Mouse (Mus musculus) liver, adult 2 months (tissue): ENCODE results near the gene Ralgps1. TPM values are rescaled to one million over a fixed set of nuclear protein-coding genes. Genes with fewer than 3 reads are reported as not detected.

Experiments
- DNase-seq: peaks from one replicate; pipeline ENCODE4 v3.0.0-alpha.2; 2011; ENCODE audit warnings: low read depth, low spot score; ENCODE audit errors: extremely low read depth
- H3K27ac ChIP-seq: fragments of 200-500 bp; replicated peaks from 2 replicates; pipeline ENCODE4 v1.5.1; 2012; ENCODE audit warnings: low read depth, mild to moderate bottlenecking, control low read depth, inconsistent platforms, low read length; ENCODE audit not compliant: insufficient read depth
- H3K27me3 ChIP-seq: fragments of 200-500 bp; 2 replicates; pipeline ENCODE4 v1.6.1; 2012; ENCODE audit warnings: mild to moderate bottlenecking, moderate library complexity, low read length, inconsistent platforms; ENCODE audit not compliant: control insufficient read depth, insufficient read depth
- H3K36me3 ChIP-seq: fragments of 200-500 bp; 2 replicates; pipeline ENCODE4 v1.6.1; 2012; ENCODE audit warnings: low read length, inconsistent platforms; ENCODE audit not compliant: control insufficient read depth, insufficient read depth
- H3K4me1 ChIP-seq: fragments of 200-500 bp; 2 replicates; pipeline ENCODE4 v1.6.1; 2011; ENCODE audit warnings: low read length; ENCODE audit not compliant: control insufficient read depth, insufficient read depth
- H3K4me3 ChIP-seq: fragments of 200-500 bp; 2 replicates; pipeline ENCODE4 v1.5.1; 2011; ENCODE audit warnings: low read depth, mild to moderate bottlenecking, control low read depth, low read length, moderate library complexity; ENCODE audit not compliant: insufficient read depth
- H3K79me2 ChIP-seq: fragments of 200-500 bp; 2 replicates; pipeline ENCODE4 v1.6.1; 2012; ENCODE audit warnings: inconsistent platforms, mild to moderate bottlenecking, low read length, moderate library complexity; ENCODE audit not compliant: control insufficient read depth, insufficient read depth
- H3K9ac ChIP-seq: fragments of 200-500 bp; 2 replicates; pipeline ENCODE4 v1.6.1; 2012; ENCODE audit warnings: low read depth, mild to moderate bottlenecking, control low read depth, inconsistent platforms, low read length
- CTCF ChIP-seq: fragments of 200-500 bp; IDR thresholded peaks from 2 replicates; pipeline ENCODE4 v1.5.1; 2011; ENCODE audit warnings: low read depth, low read length, control low read depth
- POLR2A ChIP-seq: fragments of 200-500 bp; IDR thresholded peaks from 2 replicates; pipeline ENCODE4 v1.6.1; 2011; ENCODE audit warnings: low read length, control low read depth; ENCODE audit not compliant: insufficient read depth; ENCODE audit errors: extremely low read depth
- WGBS: fragments of 180-500 bp; shearing (Covaris S2); methylation state at CpG from one replicate; pipeline ENCODE4 v1.1.7; 2018; 5-methylcytosine and 5-hydroxymethylcytosine counted together
- polyA plus RNA-seq: library from polyadenylated mRNA; depleted of rRNA; stranded (reverse); fragments of >200 nt; gene quantifications from 2 replicates; pipeline ENCODE4 v1.2.3, GENCODE M21; 2012
- total RNA-seq: library from RNA; depleted of rRNA; stranded (reverse); fragments of >200 nt; gene quantifications from 2 replicates; pipeline ENCODE4 v1.2.3, GENCODE M21; 2014

The Ralgps1 gene
- total and polyA plus RNA-seq, 2 experiments, result 2.6 to 3.3 TPM

DNA sequence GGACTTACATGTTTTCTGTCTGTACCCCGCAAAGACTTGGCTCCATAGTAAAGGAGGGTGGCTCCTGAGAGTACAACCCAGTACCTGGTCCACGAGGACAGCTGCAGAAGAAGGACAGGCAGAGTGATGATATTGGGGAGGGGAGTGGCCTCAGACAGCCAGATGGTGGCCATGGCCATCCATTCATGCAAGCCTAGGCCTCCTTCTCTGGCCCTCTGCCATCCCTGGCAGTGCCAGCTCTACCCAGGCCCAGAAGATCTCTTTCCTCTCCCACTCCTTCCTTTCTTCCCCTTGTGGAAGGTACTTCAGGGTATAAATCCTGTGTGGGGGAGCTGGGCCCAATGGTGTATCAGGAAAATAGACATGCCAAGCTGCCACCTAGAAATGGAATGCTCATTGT lies 228.0 kb downstream of the Ralgps1 start:
- no peaks in the 10 kb centered on the region for H3K36me3 ChIP-seq
- no peak for DNase-seq
- H3K9ac ChIP-seq, result no peak overlapping the region
- 89% methylated on average over 2 of the region's 2 CpGs for WGBS
- no peaks in the 10 kb centered on the region for H3K79me2 ChIP-seq
- H3K4me1 ChIP-seq, result no peaks in the 10 kb centered on the region
- H3K27me3 ChIP-seq, result no peaks in the 10 kb centered on the region
- H3K27ac ChIP-seq, result no peak overlapping the region
- H3K4me3 ChIP-seq, result no peak overlapping the region
- no peak for TF ChIP-seq POLR2A
- no peak for TF ChIP-seq CTCF

GRCm38 (mm10) chr2:33138491-33138890 lies 232.8 kb downstream of the Ralgps1 start:
- no peak for DNase-seq
- no peak overlapping the region for H3K27ac ChIP-seq
- H3K4me3 ChIP-seq, result no peak overlapping the region
- no peaks in the 10 kb centered on the region for H3K4me1 ChIP-seq
- no peaks in the 10 kb centered on the region for H3K36me3 ChIP-seq
- no peak overlapping the region for H3K9ac ChIP-seq
- no peaks in the 10 kb centered on the region for H3K27me3 ChIP-seq
- TF ChIP-seq CTCF (no peak), POLR2A (no peak)
- 91% methylated on average over 2 of the region's 2 CpGs for WGBS
- H3K79me2 ChIP-seq, result no peaks in the 10 kb centered on the region

GRCm38 (mm10) chr2:33137731-33138130 lies 233.6 kb downstream of the Ralgps1 start:
- Histone ChIP-seq H3K9ac (no peak overlapping the region), H3K27me3 (no peaks in the 10 kb centered on the region), H3K4me1 (no peaks in the 10 kb centered on the region), H3K36me3 (no peaks in the 10 kb centered on the region), H3K4me3 (no peak overlapping the region), H3K79me2 (no peaks in the 10 kb centered on the region), H3K27ac (no peak overlapping the region)
- WGBS, result 94% methylated on average over 4 of the region's 4 CpGs
- DNase-seq, result no peak
- TF ChIP-seq POLR2A (no peak), CTCF (no peak)

GRCm38 (mm10) chr2:33137244-33137643 lies 234.0 kb downstream of the Ralgps1 start:
- 93% methylated on average over 9 of the region's 9 CpGs for WGBS
- Histone ChIP-seq H3K36me3 (no peaks in the 10 kb centered on the region), H3K9ac (no peak overlapping the region), H3K27me3 (no peaks in the 10 kb centered on the region), H3K4me1 (no peaks in the 10 kb centered on the region), H3K27ac (no peak overlapping the region), H3K79me2 (no peaks in the 10 kb centered on the region), H3K4me3 (no peak overlapping the region)
- no peak for DNase-seq
- TF ChIP-seq CTCF (no peak), POLR2A (no peak)

DNA sequence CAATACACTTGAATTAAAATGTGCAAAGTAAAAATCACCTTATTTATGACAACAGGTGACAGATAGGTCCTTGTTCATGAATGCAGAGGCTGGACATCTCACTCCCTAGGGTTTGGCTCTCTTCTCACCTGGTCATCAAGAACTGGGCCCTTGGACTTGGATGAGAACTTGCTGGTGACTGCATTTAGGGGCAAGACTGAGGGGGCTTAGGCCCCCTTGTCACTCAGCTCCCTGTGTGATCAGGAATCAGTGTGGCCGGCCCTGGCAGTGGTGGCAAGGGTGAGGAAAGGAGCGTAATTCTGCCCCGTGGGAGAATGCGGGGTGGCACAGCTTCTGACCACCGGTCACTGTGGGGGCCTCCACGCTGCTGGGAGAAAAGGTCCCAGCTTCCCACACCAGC lies 234.9 kb downstream of the Ralgps1 start:
- DNase-seq, result no peak
- H3K79me2 ChIP-seq, result no peaks in the 10 kb centered on the region
- 93% methylated on average over 6 of the region's 6 CpGs for WGBS
- no peaks in the 10 kb centered on the region; the same call in 1 of the 2 replicates for H3K4me1 ChIP-seq
- H3K4me3 ChIP-seq, result no peak overlapping the region
- no peaks in the 10 kb centered on the region for H3K27me3 ChIP-seq
- no peak overlapping the region for H3K27ac ChIP-seq
- H3K36me3 ChIP-seq, result no peaks in the 10 kb centered on the region
- no peak overlapping the region for H3K9ac ChIP-seq
- TF ChIP-seq POLR2A (no peak), CTCF (no peak)

DNA sequence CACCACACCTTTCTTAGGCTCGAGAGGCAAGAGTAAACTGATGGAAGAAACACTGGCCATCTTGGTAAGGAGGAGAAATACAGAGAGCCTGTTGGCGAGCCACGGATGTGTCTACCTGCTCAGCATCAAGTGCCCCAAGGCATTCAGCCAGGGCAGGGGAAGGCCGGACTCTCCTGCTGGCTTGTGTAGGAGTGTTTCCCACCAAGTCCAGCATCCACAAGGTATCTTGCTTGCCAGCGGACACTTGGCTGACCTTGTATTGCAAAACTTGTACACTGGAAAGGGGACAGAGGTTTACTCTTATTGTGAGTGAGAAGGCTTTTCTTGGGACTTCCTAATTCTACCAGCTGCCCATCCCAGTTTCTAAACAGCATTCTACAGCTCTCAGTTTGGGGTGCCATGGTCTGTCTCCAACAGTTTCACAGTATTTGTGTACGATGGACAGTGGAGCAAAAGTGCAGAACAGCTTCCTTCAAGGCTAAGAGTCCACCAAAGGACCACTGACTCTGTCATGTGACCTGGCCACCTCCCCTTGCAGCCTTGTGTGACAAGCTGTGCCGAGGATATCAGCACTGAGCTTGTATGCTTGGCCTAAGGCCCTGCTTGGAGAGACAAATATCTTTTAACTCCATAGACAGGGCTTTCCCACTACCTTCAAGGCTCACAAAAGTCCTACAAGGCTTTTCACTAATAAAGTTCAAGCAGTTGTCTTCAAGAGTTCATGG lies 236.4 kb downstream of the Ralgps1 start:
- Histone ChIP-seq H3K4me3 (no peak overlapping the region), H3K79me2 (no peaks in the 10 kb centered on the region), H3K27ac (no peak overlapping the region), H3K27me3 (no peaks in the 10 kb centered on the region), H3K36me3 (no peaks in the 10 kb centered on the region), H3K4me1 (no peaks in the 10 kb centered on the region; the same call in 1 of the 2 replicates), H3K9ac (no peak overlapping the region)
- peak; percentile 23 for DNase-seq
- TF ChIP-seq CTCF (no peak), POLR2A (no peak)
- WGBS, result 74% methylated on average over 7 of the region's 7 CpGs
